Mouse (Mus musculus) embryonic facial prominence, embryonic 14.5 days (tissue): ENCODE results near the gene Sbf2. TPM values are rescaled to one million over a fixed set of nuclear protein-coding genes. Genes with fewer than 3 reads are reported as not detected.

ENCODE experiments used
- ATAC-seq: fragments of 200-750 bp; cut with Nextera tagmentation; 2 replicates; pipeline ENCODE4 v1.8.0; 2017; ENCODE audit warnings: low read depth, moderate number of reproducible peaks, moderate TSS enrichment
- DNase-seq: peaks from one replicate; pipeline ENCODE4 v3.0.0-alpha.2; 2015; ENCODE audit warnings: low spot score
- H3K27ac ChIP-seq: fragments of 300-500 bp; sonication (generic); replicated peaks from 2 replicates; pipeline ENCODE4 v1.5.1; 2014; ENCODE audit warnings: low read depth, mild to moderate bottlenecking, low read length, moderate library complexity
- H3K27me3 ChIP-seq: fragments of 300-500 bp; sonication (generic); replicated peaks from 2 replicates; pipeline ENCODE4 v1.6.1; 2014; ENCODE audit warnings: low read length; ENCODE audit not compliant: control insufficient read depth, insufficient read depth
- H3K36me3 ChIP-seq: fragments of 300-500 bp; sonication (generic); 2 replicates; pipeline ENCODE4 v1.6.1; 2014; ENCODE audit warnings: low read length, mixed read lengths; ENCODE audit not compliant: control insufficient read depth, insufficient read depth
- H3K4me1 ChIP-seq: fragments of 300-500 bp; sonication (generic); 2 replicates; pipeline ENCODE4 v1.6.1; 2014; ENCODE audit warnings: antibody characterized with exemption, low read length; ENCODE audit not compliant: control insufficient read depth, insufficient read depth
- H3K4me2 ChIP-seq: fragments of 300-500 bp; sonication (generic); 2 replicates; pipeline ENCODE4 v1.6.1; 2014; ENCODE audit warnings: low read depth, mild to moderate bottlenecking, low read length, moderate library complexity, mixed read lengths
- H3K4me3 ChIP-seq: fragments of 300-500 bp; sonication (generic); 2 replicates; pipeline ENCODE4 v1.5.1; 2014; ENCODE audit warnings: low read depth, mild to moderate bottlenecking, low read length
- H3K9ac ChIP-seq: fragments of 300-500 bp; sonication (generic); 2 replicates; pipeline ENCODE4 v1.6.1; 2014; ENCODE audit warnings: low read depth, mild to moderate bottlenecking, low read length, moderate library complexity, mixed read lengths
- H3K9me3 ChIP-seq: fragments of 300-500 bp; sonication (generic); 2 replicates; pipeline ENCODE4 v1.6.1; 2016; ENCODE audit warnings: low read length; ENCODE audit not compliant: control insufficient read depth
- WGBS: fragments of 180-500 bp; shearing (Covaris S2); extraction: QIAGEN DNeasy Blood & Tissue Kit; methylation state at CpG from one replicate; pipeline ENCODE4 v1.1.7; 2014; 5-methylcytosine and 5-hydroxymethylcytosine counted together
- polyA plus RNA-seq: library from polyadenylated mRNA; unstranded; fragments of >200 nt; fragmentation: Nextera tagmentation; extraction: Ambion mirVana; gene quantifications from 2 replicates; pipeline ENCODE4 v1.2.1, GENCODE M21; 2014

The Sbf2 gene
- polyA plus RNA-seq, 1 experiment from 2014 or later = 24.8 TPM

DNA sequence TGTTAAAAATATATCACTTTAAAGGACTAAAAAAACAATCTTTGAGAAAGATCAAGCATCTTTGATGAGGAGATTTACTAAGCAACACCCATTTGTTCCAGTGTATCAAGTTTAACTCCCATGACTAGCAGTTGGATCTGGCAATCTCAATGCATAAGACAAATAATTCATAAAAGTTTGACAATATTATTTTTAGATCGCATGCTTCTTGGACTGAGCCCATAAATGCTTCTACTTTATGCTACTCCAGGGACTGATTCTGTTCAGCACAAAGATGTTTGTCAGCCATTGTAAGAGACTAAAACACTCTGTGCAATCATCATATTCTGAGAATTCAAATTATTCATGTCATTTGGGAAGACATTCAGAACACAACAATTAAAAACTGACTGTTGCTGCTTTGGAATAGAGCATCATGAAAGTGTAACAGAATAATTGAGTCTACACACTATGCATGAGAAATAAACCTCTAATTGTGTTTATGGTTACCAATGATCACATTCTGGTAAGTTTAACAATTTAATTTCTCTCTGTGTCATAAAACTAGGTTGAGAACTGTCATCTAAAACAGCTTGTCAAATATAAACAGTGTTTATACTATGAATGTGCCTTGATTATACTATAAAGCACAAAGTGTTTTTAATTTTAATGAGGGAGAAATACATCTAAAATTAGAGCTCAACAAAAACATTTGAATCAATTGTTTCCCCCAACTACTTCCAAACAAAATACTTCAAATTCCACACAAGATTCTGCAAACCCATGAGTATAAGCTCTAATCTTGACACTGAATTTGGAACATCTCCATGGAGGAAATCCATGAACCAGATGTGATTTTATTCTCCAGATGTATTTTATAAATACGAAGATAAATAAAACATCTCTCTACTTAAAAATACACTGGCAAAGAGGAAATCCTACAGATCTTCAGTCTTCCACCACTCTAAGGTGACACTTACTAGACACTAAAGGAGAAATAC lies 98.2 kb downstream of the Sbf2 start:
- DNase-seq (peak; percentile 67), ATAC-seq (no peak)
- Histone ChIP-seq H3K4me2 (no peak overlapping the region), H3K4me3 (no peak overlapping the region), H3K9ac (no peak overlapping the region), H3K27me3 (no peaks in the 10 kb centered on the region), H3K4me1 (peaks cover 4% of the 10 kb centered on the region; the same call in 1 of the 2 replicates), H3K9me3 (no peaks in the 10 kb centered on the region), H3K36me3 (no peaks in the 10 kb centered on the region), H3K27ac (no peak overlapping the region)
- WGBS = 43% methylated on average over 2 of the region's 2 CpGs

DNA sequence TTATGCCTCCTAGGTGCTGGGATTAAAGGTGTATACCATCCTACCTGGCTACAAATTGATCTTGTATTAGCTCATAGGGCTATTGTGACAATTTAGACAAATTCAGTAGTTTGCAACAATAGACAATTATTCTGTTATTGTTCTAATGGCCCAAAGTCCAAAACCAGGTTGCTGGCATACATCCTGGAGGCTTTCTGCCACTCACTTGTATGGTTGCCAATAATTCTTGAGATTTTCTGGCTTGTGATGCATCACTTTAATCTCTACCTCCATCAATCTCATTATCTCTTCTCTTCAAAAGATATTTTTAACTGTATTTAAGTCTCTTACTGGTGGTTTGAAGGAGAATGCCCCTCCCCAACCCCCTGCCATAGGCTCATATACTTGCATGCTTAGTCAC lies 100.6 kb downstream of the Sbf2 start:
- no peaks in the 10 kb centered on the region for H3K9me3 ChIP-seq
- no peak for DNase-seq
- H3K36me3 ChIP-seq = no peaks in the 10 kb centered on the region
- no peak overlapping the region for H3K27ac ChIP-seq
- H3K4me1 ChIP-seq = peaks cover 4% of the 10 kb centered on the region; the same call in 1 of the 2 replicates
- ATAC-seq = no peak
- H3K27me3 ChIP-seq = no peaks in the 10 kb centered on the region
- H3K9ac ChIP-seq = no peak overlapping the region
- H3K4me3 ChIP-seq = no peak overlapping the region
- H3K4me2 ChIP-seq = no peak overlapping the region

DNA sequence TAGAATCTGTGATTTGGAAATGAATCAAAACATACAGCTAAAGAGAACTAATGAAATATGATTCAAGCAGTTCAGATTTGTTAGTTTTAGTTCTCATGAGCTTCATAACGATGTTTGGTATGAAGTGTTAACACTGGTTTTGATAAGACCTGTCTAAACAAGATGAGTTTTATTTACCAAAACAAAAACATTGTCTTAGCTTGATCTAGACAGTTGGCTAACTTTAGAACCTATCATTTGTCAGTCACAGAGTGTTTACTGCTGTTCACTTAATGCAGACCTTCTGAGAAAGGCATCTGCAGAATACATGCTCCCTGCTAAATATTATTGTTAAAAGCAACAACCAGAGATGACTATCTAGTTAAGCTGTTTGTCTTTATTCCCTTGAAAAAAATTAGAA lies 116.1 kb downstream of the Sbf2 start:
- ATAC-seq = no peak

DNA sequence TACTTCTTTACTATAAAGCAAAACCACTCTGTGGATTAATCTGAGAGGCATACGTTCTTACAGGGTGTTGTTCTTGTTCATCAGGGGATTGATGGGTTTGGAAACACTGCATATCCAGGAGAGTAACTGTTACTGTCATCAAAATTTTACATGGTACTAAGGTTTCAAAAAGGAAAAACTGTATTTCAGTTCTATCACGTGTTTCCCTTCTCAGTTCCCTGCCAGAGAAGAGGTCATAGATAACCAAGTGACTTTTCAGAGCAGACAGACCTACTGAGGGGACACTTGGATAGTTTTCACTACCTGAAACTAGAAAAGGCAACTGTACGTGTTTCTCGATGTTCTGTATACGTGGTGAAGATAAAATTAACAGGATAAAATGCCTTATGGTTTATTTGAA lies 123.7 kb downstream of the Sbf2 start:
- Histone ChIP-seq H3K4me2 (no peak overlapping the region), H3K27ac (no peak overlapping the region), H3K4me1 (no peaks in the 10 kb centered on the region), H3K36me3 (no peaks in the 10 kb centered on the region), H3K9me3 (no peaks in the 10 kb centered on the region), H3K27me3 (no peaks in the 10 kb centered on the region), H3K9ac (no peak overlapping the region), H3K4me3 (no peak overlapping the region)
- ATAC-seq (no peak), DNase-seq (no peak)
- WGBS = 82% methylated on average over 5 of the region's 5 CpGs

More for the DNA sequence above, 116.1 kb downstream of the Sbf2 start:
- Histone ChIP-seq H3K27me3 (no peaks in the 10 kb centered on the region), H3K4me3 (no peak overlapping the region), H3K36me3 (no peaks in the 10 kb centered on the region), H3K27ac (no peak overlapping the region), H3K4me1 (no peaks in the 10 kb centered on the region), H3K9ac (no peak overlapping the region), H3K4me2 (no peak overlapping the region), H3K9me3 (peaks cover 7% of the 10 kb centered on the region)
- DNase-seq = no peak
- WGBS = 93% methylated on average over 1 of the region's 1 CpGs

DNA sequence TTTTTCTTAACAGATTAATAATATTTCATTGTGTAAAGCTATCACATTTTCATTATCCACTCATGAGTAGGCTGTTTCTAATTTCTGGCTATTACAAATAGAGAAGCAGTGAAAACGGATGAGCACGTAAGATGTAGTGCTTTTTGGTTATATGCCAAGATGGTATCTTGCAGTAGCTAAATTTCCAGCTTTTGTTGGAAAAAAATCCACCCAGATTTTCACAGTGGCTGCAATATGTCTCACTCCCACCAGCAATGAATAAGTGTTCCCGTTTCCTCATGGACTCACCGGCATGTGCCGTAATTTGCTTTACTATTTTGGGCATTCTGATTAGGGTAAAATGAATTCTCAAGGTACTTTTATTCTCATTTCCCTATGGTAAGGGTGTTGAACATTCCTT lies 129.7 kb downstream of the Sbf2 start:
- no peaks in the 10 kb centered on the region; the same call in 1 of the 2 replicates for H3K4me1 ChIP-seq
- H3K27ac ChIP-seq = no peak overlapping the region
- ATAC-seq = no peak
- WGBS = 86% methylated on average over 5 of the region's 5 CpGs
- no peaks in the 10 kb centered on the region for H3K36me3 ChIP-seq
- DNase-seq = no peak
- H3K4me2 ChIP-seq = no peak overlapping the region
- no peak overlapping the region for H3K9ac ChIP-seq
- H3K4me3 ChIP-seq = no peak overlapping the region
- no peaks in the 10 kb centered on the region for H3K9me3 ChIP-seq
- H3K27me3 ChIP-seq = no peaks in the 10 kb centered on the region

DNA sequence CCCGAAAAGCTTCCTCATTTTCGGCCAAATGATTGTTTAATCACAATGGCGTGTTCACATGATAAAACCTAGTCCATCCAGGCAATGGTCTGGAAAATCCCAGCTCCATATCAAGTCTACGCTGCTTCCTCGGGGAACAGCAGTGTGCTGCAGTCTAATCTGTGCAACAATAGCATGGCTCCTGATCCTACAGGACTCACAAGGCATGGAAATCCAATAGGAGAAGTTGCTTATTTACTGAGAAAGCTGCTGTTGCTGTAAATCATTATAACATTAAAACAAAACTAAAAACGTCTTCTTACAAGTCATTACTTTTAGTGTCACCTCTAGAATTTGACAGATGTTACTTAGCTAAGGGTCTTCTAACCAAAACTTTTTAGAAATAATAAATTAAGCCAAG lies 143.7 kb downstream of the Sbf2 start:
- DNase-seq (no peak), ATAC-seq (no peak)
- no peaks in the 10 kb centered on the region for H3K27me3 ChIP-seq
- no peak overlapping the region for H3K4me3 ChIP-seq
- no peaks in the 10 kb centered on the region for H3K4me1 ChIP-seq
- WGBS = 81% methylated on average over 6 of the region's 6 CpGs
- no peaks in the 10 kb centered on the region for H3K36me3 ChIP-seq
- no peak overlapping the region for H3K4me2 ChIP-seq
- no peak overlapping the region for H3K27ac ChIP-seq
- H3K9me3 ChIP-seq = no peaks in the 10 kb centered on the region
- H3K9ac ChIP-seq = no peak overlapping the region

DNA sequence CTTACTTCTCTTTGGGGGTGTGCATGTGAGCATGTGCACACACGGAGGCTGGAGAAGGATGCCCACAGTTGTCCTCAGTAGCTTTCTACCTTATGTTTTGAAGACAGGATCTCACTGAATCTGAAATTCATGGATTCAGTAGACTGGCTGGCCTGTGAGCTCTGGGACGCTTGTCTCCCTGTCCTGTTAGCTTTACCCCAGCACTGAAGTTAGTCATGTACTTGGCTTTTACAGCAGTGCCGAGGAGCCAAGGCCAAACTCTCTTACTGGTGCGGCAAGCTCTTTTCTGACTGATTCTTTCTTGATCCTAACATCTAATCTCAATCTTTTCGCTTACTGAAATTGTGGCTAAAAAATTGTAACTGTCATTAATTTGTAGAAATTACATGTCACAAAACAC lies 151.3 kb downstream of the Sbf2 start:
- no peak overlapping the region for H3K4me3 ChIP-seq
- no peak for DNase-seq
- H3K36me3 ChIP-seq = 0 out of 2 replicates have a peak, but pooled peaks cover 3% of the 10 kb centered on the region
- H3K4me2 ChIP-seq = no peak overlapping the region
- H3K4me1 ChIP-seq = no peaks in the 10 kb centered on the region
- H3K9me3 ChIP-seq = no peaks in the 10 kb centered on the region
- H3K27me3 ChIP-seq = no peaks in the 10 kb centered on the region
- no peak for ATAC-seq
- 84% methylated on average over 5 of the region's 5 CpGs for WGBS
- H3K27ac ChIP-seq = no peak overlapping the region
- H3K9ac ChIP-seq = no peak overlapping the region

DNA sequence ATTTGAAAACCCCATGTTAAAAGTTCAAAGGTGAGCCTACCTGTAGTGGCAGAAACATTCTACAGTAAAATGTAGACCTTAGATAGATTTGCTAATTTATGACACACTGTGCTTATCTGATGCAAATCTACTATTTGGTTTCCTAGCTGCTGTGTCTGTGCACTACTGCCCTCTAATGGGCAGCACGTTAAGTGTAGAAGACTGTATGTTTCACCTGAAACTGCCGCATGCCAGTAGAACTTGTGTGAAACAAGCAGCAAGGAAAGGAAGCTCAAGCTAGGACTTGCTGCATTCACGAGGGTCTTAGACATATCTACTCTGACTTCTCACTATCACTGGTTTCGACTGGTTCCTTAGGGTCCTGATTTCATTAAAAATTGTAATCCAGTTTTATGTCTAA lies 182.4 kb downstream of the Sbf2 start:
- no peak overlapping the region for H3K4me2 ChIP-seq
- no peaks in the 10 kb centered on the region for H3K9me3 ChIP-seq
- H3K36me3 ChIP-seq = peaks cover 8% of the 10 kb centered on the region
- no peak overlapping the region for H3K9ac ChIP-seq
- no peaks in the 10 kb centered on the region for H3K4me1 ChIP-seq
- no peak overlapping the region for H3K27ac ChIP-seq
- H3K4me3 ChIP-seq = no peak overlapping the region
- DNase-seq (peak; percentile 80), ATAC-seq (no peak)
- no peaks in the 10 kb centered on the region for H3K27me3 ChIP-seq
- WGBS = 18% methylated on average over 4 of the region's 4 CpGs

DNA sequence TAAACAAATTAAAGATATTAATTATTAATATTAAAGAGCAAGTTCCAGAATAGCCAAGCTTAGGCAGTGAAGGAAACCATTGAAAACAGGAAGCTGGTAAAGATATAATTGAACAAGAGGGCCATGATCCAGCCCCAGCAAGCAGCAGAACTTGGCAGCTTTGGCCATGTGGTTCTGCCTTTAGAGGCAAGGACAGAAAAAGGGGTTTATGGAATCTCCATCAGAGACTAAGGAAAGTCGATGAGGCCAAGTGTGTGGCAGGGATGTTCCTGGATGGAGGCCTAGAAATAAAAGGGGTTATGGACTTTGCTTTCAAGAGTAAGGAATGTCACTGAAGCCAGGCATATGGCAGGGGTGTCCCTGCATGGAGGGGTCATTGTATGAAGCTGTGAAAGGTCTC lies 198.4 kb downstream of the Sbf2 start:
- no peaks in the 10 kb centered on the region for H3K9me3 ChIP-seq
- ATAC-seq (no peak), DNase-seq (no peak)
- H3K27ac ChIP-seq = no peak overlapping the region
- H3K9ac ChIP-seq = no peak overlapping the region
- H3K4me3 ChIP-seq = no peak overlapping the region
- no peak overlapping the region for H3K4me2 ChIP-seq
- peaks cover 18% of the 10 kb centered on the region for H3K36me3 ChIP-seq
- H3K4me1 ChIP-seq = no peaks in the 10 kb centered on the region
- 89% methylated on average over 1 of the region's 1 CpGs for WGBS
- H3K27me3 ChIP-seq = no peaks in the 10 kb centered on the region
